Mouse (Mus musculus): ENCODE measurements around the gene Gm45015. TPM values are rescaled to one million over a fixed set of nuclear protein-coding genes. Genes with fewer than 3 reads are reported as not detected.

Gm45015 gene
- polyA plus RNA-seq, 1 experiment from 2014 or later: not detected

Other genes starting within 250 kb of the Gm45015 start
- gene Xlr3a, start 239.7 kb downstream of the Gm45015 start, polyA plus RNA-seq (2015; fragmentation: Nextera tagmentation; extraction: Ambion mirVana): 8.8 and 9.4 TPM in 2 replicates
- gene Gm14685, start 219.8 kb downstream of the Gm45015 start, polyA plus RNA-seq (2015; fragmentation: Nextera tagmentation; extraction: Ambion mirVana): 0.33 TPM in 1 of 2 replicates, not detected in the other
- 0.10 and 0.28 TPM in 2 replicates for gene Xlr5b, start 188.0 kb downstream of the Gm45015 start, polyA plus RNA-seq (2015; fragmentation: Nextera tagmentation; extraction: Ambion mirVana)
- gene DXBay18, start 187.4 kb downstream of the Gm45015 start, polyA plus RNA-seq (2015; fragmentation: Nextera tagmentation; extraction: Ambion mirVana): 0.39 TPM in 1 of 2 replicates, not detected in the other
- not detected in 2 replicates for gene Spin2d, start 159.9 kb downstream of the Gm45015 start, polyA plus RNA-seq (2015; fragmentation: Nextera tagmentation; extraction: Ambion mirVana)
- 7.6 and 7.9 TPM in 2 replicates for gene Xlr3b, start 144.6 kb downstream of the Gm45015 start, polyA plus RNA-seq (2015; fragmentation: Nextera tagmentation; extraction: Ambion mirVana)
- 1.8 and 1.9 TPM in 2 replicates for gene Xlr4b, start 122.5 kb downstream of the Gm45015 start, polyA plus RNA-seq (2015; fragmentation: Nextera tagmentation; extraction: Ambion mirVana)
- 14.7 and 14.9 TPM in 2 replicates for gene F8a, start 108.5 kb downstream of the Gm45015 start, polyA plus RNA-seq (2015; fragmentation: Nextera tagmentation; extraction: Ambion mirVana)
- gene Xlr4c, start 93.7 kb downstream of the Gm45015 start, polyA plus RNA-seq (2015; fragmentation: Nextera tagmentation; extraction: Ambion mirVana): 1.2 and 1.6 TPM in 2 replicates
- gene Xlr3c, start 71.5 kb downstream of the Gm45015 start, polyA plus RNA-seq (2015; fragmentation: Nextera tagmentation; extraction: Ambion mirVana): not detected in 2 replicates
- gene Xlr5a, start 43.9 kb downstream of the Gm45015 start, polyA plus RNA-seq (2015; fragmentation: Nextera tagmentation; extraction: Ambion mirVana): 0.40 and 0.42 TPM in 2 replicates
- gene Xlr5c, start 43.9 kb downstream of the Gm45015 start, polyA plus RNA-seq (2015; fragmentation: Nextera tagmentation; extraction: Ambion mirVana): 0.26 TPM in 1 of 2 replicates, not detected in the other
- gene Zfp275, start 5.8 kb upstream of the Gm45015 start, polyA plus RNA-seq (2015; fragmentation: Nextera tagmentation; extraction: Ambion mirVana): 7.4 and 8.1 TPM in 2 replicates
- not detected in 2 replicates for gene Gm18336, start 61.9 kb upstream of the Gm45015 start, polyA plus RNA-seq (2015; fragmentation: Nextera tagmentation; extraction: Ambion mirVana)
- gene Zfp92, start 74.3 kb upstream of the Gm45015 start, polyA plus RNA-seq (2015; fragmentation: Nextera tagmentation; extraction: Ambion mirVana): 0.45 and 0.55 TPM in 2 replicates
- not detected in 2 replicates for gene Trex2, start 98.5 kb upstream of the Gm45015 start, polyA plus RNA-seq (2015; fragmentation: Nextera tagmentation; extraction: Ambion mirVana)
- 47.5 and 60.3 TPM in 2 replicates for gene Haus7, start 122.2 kb upstream of the Gm45015 start, polyA plus RNA-seq (2015; fragmentation: Nextera tagmentation; extraction: Ambion mirVana)
- 48.1 and 54.3 TPM in 2 replicates for gene Bgn, start 146.8 kb upstream of the Gm45015 start, polyA plus RNA-seq (2015; fragmentation: Nextera tagmentation; extraction: Ambion mirVana)
- 0.18 and 0.32 TPM in 2 replicates for gene Atp2b3, start 166.2 kb upstream of the Gm45015 start, polyA plus RNA-seq (2015; fragmentation: Nextera tagmentation; extraction: Ambion mirVana)

Data from intestine, embryonic 16.5 days (tissue).